In genomic region chr15:98145559-98146181, GRCm38 (mm10) we compare ENCODE assay signal across 8 mouse cellular contexts. TPM values are rescaled to one million over a fixed set of nuclear protein-coding genes. Genes with fewer than 3 reads are reported as not detected.
DNase-seq lines count a peak whose midpoint lies in the region; ATAC-seq and TF ChIP-seq lines count a peak whose summit lies in the region.

No protein-coding gene starts in this region.

- H3K36me3 ChIP-seq in megakaryocyte, embryonic 14.5 days (replicated peaks; ENCODE audit: low read length) = peaks cover 24% of the 10 kb centered on the region

- H3K27me3 ChIP-seq in megakaryocyte, embryonic 14.5 days (replicated peaks) = peaks cover 2% of the 10 kb centered on the region

- peak; percentile 97 for DNase-seq in ZHBTc4 (ENCODE audit: low read depth, low spot score)
- peak; percentile 97 for DNase-seq in gastrocnemius, adult 2 months
- peak; percentile 86 for DNase-seq in hindlimb bud, embryonic 11.5 days (ENCODE audit: extremely low spot score, low read depth, low spot score)
- DNase-seq in left cerebral cortex, adult 8-10 months (ENCODE audit: low spot score in 2 of 2) = peak; percentile 84 to 94
- DNase-seq in right cerebral cortex, postnatal 10 days (ENCODE audit: low spot score in 2 of 2) = peak; percentile 97
- DNase-seq in urinary bladder, postnatal 25 days (ENCODE audit: low spot score) = peak; percentile 91

- H3K9me3 ChIP-seq in megakaryocyte, embryonic 14.5 days = no peaks in the 10 kb centered on the region

- intact Hi-C loops in gastrocnemius, adult 2 months (cut with DNase I) = loop anchor here (1.0 kb wide), 1 partner anchor 31 kb away; no protein-coding TSS in a partner anchor

- peak overlapping the region; percentile 88 for H3K4me3 ChIP-seq in gastrocnemius, adult 2 months
- peak overlapping the region; percentile 98 for H3K4me3 ChIP-seq in megakaryocyte, embryonic 14.5 days (replicated peaks)

- no peak for TF ChIP-seq CTCF in gastrocnemius, adult 2 months (IDR thresholded peaks at IDR 0.05)

- H3K4me1 ChIP-seq in megakaryocyte, embryonic 14.5 days = peaks cover 31% of the 10 kb centered on the region

- ATAC-seq in common myeloid progenitor, adult 5-6 weeks (replicated peaks; ENCODE audit: low read depth, poor library complexity, severe bottlenecking) = peak; percentile 96

- peak overlapping the region; percentile 99 for H3K27ac ChIP-seq in gastrocnemius, adult 2 months

RNA-seq across cellular contexts. Expression of gene Asb8, which starts 19.8 kb away (rescaled TPM):
- total RNA-seq in common myeloid progenitor, adult 5-6 weeks (2017) = 17.7 and 21.9 TPM in 2 replicates
- total RNA-seq in gastrocnemius, adult 2 months (2021) = 100 to 1,000 TPM in 1 of 2 experiments, 10 to 100 TPM in 1; 97.8 to 124 TPM
- 10 to 100 TPM; 50.8 to 53.6 (median 51.9) TPM for total RNA-seq in left cerebral cortex, adult 8-10 months (2022)
- 2.8 and 4.3 TPM in 2 replicates for polyA plus RNA-seq in megakaryocyte, embryonic 14.5 days (2012; ENCODE audit: insufficient read depth, low replicate concordance)

RNA-seq across cellular contexts. Expression of gene Ccdc184, which starts 21.3 kb away (rescaled TPM):
- total RNA-seq in common myeloid progenitor, adult 5-6 weeks (2017) = not detected in 2 replicates
- total RNA-seq in gastrocnemius, adult 2 months (2021) = not detected
- 10 to 100 TPM; 16.5 to 18.5 (median 18.2) TPM for total RNA-seq in left cerebral cortex, adult 8-10 months (2022)
- polyA plus RNA-seq in megakaryocyte, embryonic 14.5 days (2012; ENCODE audit: insufficient read depth, low replicate concordance) = 1.3 TPM in 1 of 2 replicates, not detected in the other

RNA-seq across cellular contexts. Expression of gene Olfr288, which starts 49.7 kb away (rescaled TPM):
- not detected in 2 replicates for total RNA-seq in common myeloid progenitor, adult 5-6 weeks (2017)
- total RNA-seq in gastrocnemius, adult 2 months (2021) = not detected
- under 1 TPM in 1 of 4 experiments, not detected in 3; 0.37 TPM for total RNA-seq in left cerebral cortex, adult 8-10 months (2022)
- not detected in 2 replicates for polyA plus RNA-seq in megakaryocyte, embryonic 14.5 days (2012; ENCODE audit: insufficient read depth, low replicate concordance)

RNA-seq across cellular contexts. Expression of gene Senp1, which starts 52.1 kb away (rescaled TPM):
- total RNA-seq in common myeloid progenitor, adult 5-6 weeks (2017) = 53.2 and 56.1 TPM in 2 replicates
- total RNA-seq in gastrocnemius, adult 2 months (2021) = 1 to 10 TPM; 7.4 to 8.5 TPM
- total RNA-seq in left cerebral cortex, adult 8-10 months (2022) = 10 to 100 TPM; 13.2 to 15.3 (median 13.9) TPM
- polyA plus RNA-seq in megakaryocyte, embryonic 14.5 days (2012; ENCODE audit: insufficient read depth, low replicate concordance) = 5.1 and 9.2 TPM in 2 replicates

RNA-seq across cellular contexts. Expression of gene Pfkm, which starts 53.3 kb away (rescaled TPM):
- total RNA-seq in common myeloid progenitor, adult 5-6 weeks (2017) = 33.3 and 42.2 TPM in 2 replicates
- total RNA-seq in gastrocnemius, adult 2 months (2021) = 1,000 to 10,000 TPM; 2,669 to 2,908 TPM
- total RNA-seq in left cerebral cortex, adult 8-10 months (2022) = 100 to 1,000 TPM; 407 to 459 (median 428) TPM
- polyA plus RNA-seq in megakaryocyte, embryonic 14.5 days (2012; ENCODE audit: insufficient read depth, low replicate concordance) = 2.6 and 10.2 TPM in 2 replicates

Comparison
In these comparisons a context has a peak if more than half of its experiments do, and no peak if none do; other contexts are left out.
1. Peak in every context shown above with its lines: DNase-seq, ATAC-seq, H3K4me3 ChIP-seq and H3K27ac ChIP-seq.
2. RNA of gene Ccdc184, which starts 21.3 kb away (total RNA-seq): 16.5 to 18.5 TPM in left cerebral cortex, adult 8-10 months; not detected in gastrocnemius, adult 2 months and not detected in common myeloid progenitor, adult 5-6 weeks; every median in the first group is over 10 times any median in the second.